Mouse (Mus musculus) hindbrain, embryonic 11.5 days (tissue): ENCODE data around the gene Dcbld1. TPM values are rescaled to one million over a fixed set of nuclear protein-coding genes. Genes with fewer than 3 reads are reported as not detected.
"Not testable (repeated sequence)": the region's sequence is repeated elsewhere in the genome, so short reads cannot be mapped to it uniquely, and the experiment has no call there.

Experiments used
- ATAC-seq: fragments of 200-750 bp; cut with Nextera tagmentation; 2 replicates; pipeline ENCODE4 v1.8.0; 2017; ENCODE audit warnings: mild to moderate bottlenecking, moderate TSS enrichment, moderate library complexity; ENCODE audit not compliant: low FRiP score
- DNase-seq: peaks from one replicate; pipeline ENCODE4 v3.0.0-alpha.2; 2015; ENCODE audit warnings: low spot score
- H3K27ac ChIP-seq: fragments of 300-500 bp; sonication (generic); 2 replicates; pipeline ENCODE4 v1.5.1; 2014; ENCODE audit warnings: mild to moderate bottlenecking, low read depth, low read length
- H3K27me3 ChIP-seq: fragments of 300-500 bp; sonication (generic); 2 replicates; pipeline ENCODE4 v1.6.1; 2014; ENCODE audit warnings: mild to moderate bottlenecking, low read length, moderate library complexity, mixed read lengths; ENCODE audit not compliant: control insufficient read depth, insufficient read depth
- H3K36me3 ChIP-seq: fragments of 300-500 bp; sonication (generic); 2 replicates; pipeline ENCODE4 v1.6.1; 2014; ENCODE audit warnings: mild to moderate bottlenecking, low read length, moderate library complexity, mixed read lengths; ENCODE audit not compliant: control insufficient read depth, insufficient read depth
- H3K4me1 ChIP-seq: fragments of 300-500 bp; sonication (generic); replicated peaks from 2 replicates; pipeline ENCODE4 v1.6.1; 2014; ENCODE audit warnings: low read length, mixed read lengths; ENCODE audit not compliant: control insufficient read depth, insufficient read depth
- H3K4me2 ChIP-seq: fragments of 300-500 bp; sonication (generic); replicated peaks from 2 replicates; pipeline ENCODE4 v1.6.1; 2014; ENCODE audit warnings: mild to moderate bottlenecking, low read depth, low read length
- H3K4me3 ChIP-seq: fragments of 300-500 bp; sonication (generic); 2 replicates; pipeline ENCODE4 v1.5.1; 2014; ENCODE audit warnings: low read depth, low read length
- H3K9ac ChIP-seq: fragments of 300-500 bp; sonication (generic); 2 replicates; pipeline ENCODE4 v1.6.1; 2014; ENCODE audit warnings: low read depth, low read length
- H3K9me3 ChIP-seq: fragments of 300-500 bp; sonication (generic); 2 replicates; pipeline ENCODE4 v1.6.1; 2016; ENCODE audit warnings: low read length; ENCODE audit not compliant: control insufficient read depth
- WGBS: fragments of 180-500 bp; shearing (Covaris S2); extraction: QIAGEN DNeasy Blood & Tissue Kit; methylation state at CpG from one replicate; pipeline ENCODE4 v1.1.7; 2014; 5-methylcytosine and 5-hydroxymethylcytosine counted together
- polyA plus RNA-seq: library from polyadenylated mRNA; unstranded; fragments of >200 nt; fragmentation: Nextera tagmentation; extraction: Ambion mirVana; gene quantifications from 2 replicates; pipeline ENCODE4 v1.2.1, GENCODE M21; 2014

Gene Dcbld1
- polyA plus RNA-seq, 1 experiment from 2014 or later = 18.8 TPM

- Histone ChIP-seq H3K4me2 (no peak overlapping the region), H3K4me3 (no peak overlapping the region), H3K4me1 (0 out of 2 replicates have a peak, but pooled peaks cover 3% of the 10 kb centered on the region), H3K27me3 (no peaks in the 10 kb centered on the region), H3K36me3 (no peaks in the 10 kb centered on the region), H3K27ac (no peak overlapping the region), H3K9ac (no peak overlapping the region), H3K9me3 (no peaks in the 10 kb centered on the region)
- ATAC-seq = peak; percentile 81
- 20% methylated on average over 8 of the region's 8 CpGs for WGBS
- DNase-seq = peak; percentile 27
Observed at GRCm38 (mm10) chr10:52274001-52274909, 40.8 kb downstream of the Dcbld1 start.

- Histone ChIP-seq H3K4me2 (no peak overlapping the region), H3K36me3 (no peaks in the 10 kb centered on the region), H3K9me3 (no peaks in the 10 kb centered on the region), H3K27me3 (no peaks in the 10 kb centered on the region), H3K4me1 (0 out of 2 replicates have a peak, but pooled peaks cover 3% of the 10 kb centered on the region), H3K9ac (no peak overlapping the region), H3K27ac (no peak overlapping the region), H3K4me3 (no peak overlapping the region)
- 42% methylated on average over 15 of the region's 15 CpGs for WGBS
- peak; percentile 8 for DNase-seq
- ATAC-seq = no peak
Observed at GRCm38 (mm10) chr10:52274910-52275604, 41.6 kb downstream of the Dcbld1 start.

GRCm38 (mm10) chr10:52276579-52276978 is 43.2 kb downstream of the Dcbld1 start:
- 0 out of 2 replicates have a peak, but pooled peaks cover 3% of the 10 kb centered on the region for H3K4me1 ChIP-seq
- DNase-seq (no peak), ATAC-seq (no peak)
- no peak overlapping the region for H3K9ac ChIP-seq
- no peaks in the 10 kb centered on the region for H3K27me3 ChIP-seq
- H3K9me3 ChIP-seq = no peaks in the 10 kb centered on the region
- H3K27ac ChIP-seq = no peak overlapping the region
- no peak overlapping the region for H3K4me3 ChIP-seq
- 82% methylated on average over 3 of the region's 3 CpGs for WGBS
- H3K36me3 ChIP-seq = no peaks in the 10 kb centered on the region
- no peak overlapping the region for H3K4me2 ChIP-seq

GRCm38 (mm10) chr10:52277564-52277963 is 44.1 kb downstream of the Dcbld1 start:
- not testable (repeated sequence) for H3K27me3 ChIP-seq, ATAC-seq, H3K9ac ChIP-seq, DNase-seq, H3K4me3 ChIP-seq, H3K4me2 ChIP-seq, H3K36me3 ChIP-seq, H3K27ac ChIP-seq, H3K9me3 ChIP-seq, H3K4me1 ChIP-seq
- WGBS = 93% methylated on average over 8 of the region's 8 CpGs

- ATAC-seq (no peak), DNase-seq (no peak)
- 86% methylated on average over 9 of the region's 9 CpGs for WGBS
- Histone ChIP-seq H3K4me2 (no peak overlapping the region), H3K4me1 (no peaks in the 10 kb centered on the region), H3K9ac (no peak overlapping the region), H3K4me3 (no peak overlapping the region), H3K27me3 (no peaks in the 10 kb centered on the region), H3K9me3 (no peaks in the 10 kb centered on the region), H3K27ac (no peak overlapping the region), H3K36me3 (no peaks in the 10 kb centered on the region)
Observed at GRCm38 (mm10) chr10:52278011-52278434, 44.6 kb downstream of the Dcbld1 start.

- Histone ChIP-seq H3K9ac (no peak overlapping the region), H3K27ac (no peak overlapping the region), H3K36me3 (no peaks in the 10 kb centered on the region), H3K4me3 (no peak overlapping the region), H3K4me1 (no peaks in the 10 kb centered on the region), H3K9me3 (no peaks in the 10 kb centered on the region), H3K27me3 (no peaks in the 10 kb centered on the region), H3K4me2 (no peak overlapping the region)
- no peak for ATAC-seq
- DNase-seq = no peak
- WGBS = 68% methylated on average over 3 of the region's 3 CpGs
Observed at GRCm38 (mm10) chr10:52278866-52279265, 45.4 kb downstream of the Dcbld1 start.

GRCm38 (mm10) chr10:52279876-52280275 is 46.5 kb downstream of the Dcbld1 start:
- Histone ChIP-seq H3K9me3 (no peaks in the 10 kb centered on the region), H3K4me1 (no peaks in the 10 kb centered on the region), H3K36me3 (no peaks in the 10 kb centered on the region), H3K27ac (no peak overlapping the region), H3K4me2 (no peak overlapping the region), H3K27me3 (no peaks in the 10 kb centered on the region), H3K4me3 (no peak overlapping the region), H3K9ac (no peak overlapping the region)
- no peak for ATAC-seq
- 85% methylated on average over 4 of the region's 4 CpGs for WGBS
- DNase-seq = no peak

- DNase-seq (no peak), ATAC-seq (no peak)
- 94% methylated on average over 3 of the region's 3 CpGs for WGBS
Observed at GRCm38 (mm10) chr10:52280623-52281022, 47.2 kb downstream of the Dcbld1 start.

More at GRCm38 (mm10) chr10:52280623-52281022, 47.2 kb downstream of the Dcbld1 start:
- no peak overlapping the region for H3K4me2 ChIP-seq
- H3K9me3 ChIP-seq = no peaks in the 10 kb centered on the region
- H3K36me3 ChIP-seq = no peaks in the 10 kb centered on the region
- H3K27ac ChIP-seq = no peak overlapping the region
- no peaks in the 10 kb centered on the region for H3K4me1 ChIP-seq
- H3K4me3 ChIP-seq = no peak overlapping the region
- H3K27me3 ChIP-seq = no peaks in the 10 kb centered on the region
- no peak overlapping the region for H3K9ac ChIP-seq
